In genomic region chr2:75997726-75998125, GRCm38 (mm10) we compare ENCODE assay signal across 15 mouse cellular contexts. TPM values are rescaled to one million over a fixed set of nuclear protein-coding genes. Genes with fewer than 3 reads are reported as not detected.
A peak's percentile ranks its signal among the peaks of the same experiment; 100 is the strongest.
DNase-seq lines count a peak whose midpoint lies in the region; ATAC-seq and TF ChIP-seq lines count a peak whose summit lies in the region.
"Had no signal": no experiment of that assay in that cellular context is flagged by ENCODE, and none has a peak within 500 bp of the region (broad histone marks: within the 10 kb centered on the region; RNA-seq: fewer than 3 reads in every experiment).

No protein-coding gene starts in this region.

- no peak for TF ChIP-seq EP300 in liver, postnatal 0 days (IDR thresholded peaks at IDR 0.05; ENCODE audit: low read depth)

- ATAC-seq in forebrain, embryonic 15.5 days (replicated peaks), result no peak
- no peak for ATAC-seq in forebrain, postnatal 0 days
- 0 out of 2 replicates have a peak, but pooled peaks have one; percentile 17 for ATAC-seq in liver, postnatal 0 days
- ATAC-seq in liver, embryonic 12.5 days, result no peak
- peak; percentile 81 for ATAC-seq in intestine, embryonic 16.5 days
- ATAC-seq: CD4-positive, CD25-positive, alpha-beta regulatory T cell, adult 4 months had no signal

- H3K27me3 ChIP-seq in forebrain, embryonic 15.5 days, result no peaks in the 10 kb centered on the region
- no peaks in the 10 kb centered on the region for H3K27me3 ChIP-seq in forebrain, postnatal 0 days (ENCODE audit: insufficient read depth, low read length)
- no peaks in the 10 kb centered on the region for H3K27me3 ChIP-seq in liver, postnatal 0 days (ENCODE audit: insufficient read depth, low read length)
- H3K27me3 ChIP-seq in liver, embryonic 12.5 days (replicated peaks), result 0 out of 2 replicates have a peak, but pooled peaks cover 3% of the 10 kb centered on the region
- no peaks in the 10 kb centered on the region for H3K27me3 ChIP-seq in intestine, embryonic 16.5 days (replicated peaks; ENCODE audit: control insufficient read depth, insufficient read depth, low read length)
- H3K27me3 ChIP-seq in limb, embryonic 10.5 days (ENCODE audit: low read depth, poor library complexity, severe bottlenecking), result 0 out of 2 replicates have a peak, but pooled peaks cover 12% of the 10 kb centered on the region
- H3K27me3 ChIP-seq: heart, embryonic 15.5 days; neural tube, embryonic 12.5 days had no signal

- H3K36me3 ChIP-seq in forebrain, embryonic 15.5 days, result no peaks in the 10 kb centered on the region
- H3K36me3 ChIP-seq in forebrain, postnatal 0 days (ENCODE audit: insufficient read depth), result no peaks in the 10 kb centered on the region
- H3K36me3 ChIP-seq in liver, postnatal 0 days (replicated peaks; ENCODE audit: insufficient read depth, low read length), result no peaks in the 10 kb centered on the region
- H3K36me3 ChIP-seq in liver, embryonic 12.5 days, result no peaks in the 10 kb centered on the region
- H3K36me3 ChIP-seq in intestine, embryonic 16.5 days (ENCODE audit: control insufficient read depth, insufficient read depth, low read length), result no peaks in the 10 kb centered on the region
- no peaks in the 10 kb centered on the region for H3K36me3 ChIP-seq in limb, embryonic 10.5 days
- H3K36me3 ChIP-seq: heart, embryonic 15.5 days; neural tube, embryonic 12.5 days had no signal

- 78% methylated on average over 12 of the region's 12 CpGs for WGBS in forebrain, embryonic 15.5 days
- 73% methylated on average over 12 of the region's 12 CpGs for WGBS in forebrain, postnatal 0 days
- 46% methylated on average over 12 of the region's 12 CpGs for WGBS in liver, postnatal 0 days (ENCODE audit: insufficient replicate concordance)
- 54% methylated on average over 12 of the region's 12 CpGs for WGBS in liver, embryonic 12.5 days (ENCODE audit: insufficient replicate concordance)
- 44% methylated on average over 12 of the region's 12 CpGs for WGBS in intestine, embryonic 16.5 days
- WGBS in limb, embryonic 10.5 days, result 33% methylated on average over 12 of the region's 12 CpGs

- H3K4me1 ChIP-seq in forebrain, embryonic 15.5 days, result peaks cover 23% of the 10 kb centered on the region
- no peaks in the 10 kb centered on the region for H3K4me1 ChIP-seq in forebrain, postnatal 0 days (ENCODE audit: insufficient read depth)
- peaks cover 7% of the 10 kb centered on the region; the same call in 1 of the 2 replicates for H3K4me1 ChIP-seq in liver, postnatal 0 days (ENCODE audit: insufficient read depth)
- peaks cover 7% of the 10 kb centered on the region; the same call in 1 of the 2 replicates for H3K4me1 ChIP-seq in liver, embryonic 12.5 days
- peaks cover 7% of the 10 kb centered on the region; the same call in 1 of the 2 replicates for H3K4me1 ChIP-seq in intestine, embryonic 16.5 days (ENCODE audit: control insufficient read depth, insufficient read depth, low read length)
- H3K4me1 ChIP-seq in limb, embryonic 10.5 days, result peaks cover 36% of the 10 kb centered on the region

- peak overlapping the region; percentile 79 for H3K27ac ChIP-seq in forebrain, embryonic 15.5 days (replicated peaks)
- H3K27ac ChIP-seq in forebrain, postnatal 0 days (ENCODE audit: low read depth, low read length), result no peak overlapping the region
- no peak overlapping the region for H3K27ac ChIP-seq in liver, postnatal 0 days (ENCODE audit: low read depth)
- no peak overlapping the region for H3K27ac ChIP-seq in liver, embryonic 12.5 days
- H3K27ac ChIP-seq in intestine, embryonic 16.5 days (ENCODE audit: low read length), result no peak overlapping the region
- H3K27ac ChIP-seq in limb, embryonic 10.5 days, result peak overlapping the region; percentile 4; the same call in 1 of the 2 replicates
- H3K27ac ChIP-seq: heart, embryonic 15.5 days; neural tube, embryonic 12.5 days; stomach, postnatal 0 days had no signal

- no peak overlapping the region for H3K4me3 ChIP-seq in forebrain, embryonic 15.5 days
- no peak overlapping the region for H3K4me3 ChIP-seq in forebrain, postnatal 0 days (ENCODE audit: low read depth, low read length)
- no peak overlapping the region for H3K4me3 ChIP-seq in liver, postnatal 0 days (ENCODE audit: low read depth, low read length)
- H3K4me3 ChIP-seq in liver, embryonic 12.5 days, result no peak overlapping the region
- H3K4me3 ChIP-seq in intestine, embryonic 16.5 days (ENCODE audit: low read length), result no peak overlapping the region
- no peak overlapping the region for H3K4me3 ChIP-seq in limb, embryonic 10.5 days
- H3K4me3 ChIP-seq: heart, embryonic 15.5 days; neural tube, embryonic 12.5 days had no signal

- H3K9me3 ChIP-seq in forebrain, embryonic 15.5 days, result no peaks in the 10 kb centered on the region
- no peaks in the 10 kb centered on the region for H3K9me3 ChIP-seq in forebrain, postnatal 0 days (ENCODE audit: low read length)
- H3K9me3 ChIP-seq in liver, postnatal 0 days (ENCODE audit: low read length), result no peaks in the 10 kb centered on the region
- no peaks in the 10 kb centered on the region for H3K9me3 ChIP-seq in liver, embryonic 12.5 days (replicated peaks)
- no peaks in the 10 kb centered on the region for H3K9me3 ChIP-seq in intestine, embryonic 16.5 days (ENCODE audit: control insufficient read depth, low read length)
- H3K9me3 ChIP-seq in limb, embryonic 10.5 days (replicated peaks), result no peaks in the 10 kb centered on the region
- H3K9me3 ChIP-seq: heart, embryonic 15.5 days; neural tube, embryonic 12.5 days had no signal

- TF ChIP-seq CTCF in forebrain, postnatal 0 days (IDR thresholded peaks at IDR 0.05; ENCODE audit: low read depth), result no peak
- TF ChIP-seq CTCF in liver, postnatal 0 days (IDR thresholded peaks at IDR 0.05; ENCODE audit: low read depth), result no peak

- H3K4me2 ChIP-seq in forebrain, embryonic 15.5 days (replicated peaks), result no peak overlapping the region
- no peak overlapping the region for H3K4me2 ChIP-seq in forebrain, postnatal 0 days (ENCODE audit: low read depth)
- H3K4me2 ChIP-seq in liver, postnatal 0 days (ENCODE audit: low read depth, low read length), result no peak overlapping the region
- H3K4me2 ChIP-seq in liver, embryonic 12.5 days, result no peak overlapping the region
- H3K4me2 ChIP-seq in intestine, embryonic 16.5 days (ENCODE audit: low read depth, low read length), result no peak overlapping the region
- H3K4me2 ChIP-seq: heart, embryonic 15.5 days; midbrain, embryonic 11.5 days; neural tube, embryonic 12.5 days had no signal

- DNase-seq in forebrain, postnatal 0 days, result no peak
- DNase-seq in liver, postnatal 0 days, result no peak
- no peak for DNase-seq in limb, embryonic 10.5 days (ENCODE audit: low spot score)
- no peak for DNase-seq in urinary bladder, adult 18-20 months (ENCODE audit: low spot score in 2 of 2)
- no peak for DNase-seq in right cerebral cortex, postnatal 14 days
- DNase-seq: right cerebral cortex, postnatal 25 days had no signal

- no peak overlapping the region for H3K9ac ChIP-seq in forebrain, embryonic 15.5 days (replicated peaks)
- no peak overlapping the region for H3K9ac ChIP-seq in forebrain, postnatal 0 days
- H3K9ac ChIP-seq in liver, postnatal 0 days (replicated peaks), result no peak overlapping the region
- no peak overlapping the region for H3K9ac ChIP-seq in liver, embryonic 12.5 days
- H3K9ac ChIP-seq in intestine, embryonic 16.5 days (ENCODE audit: low read depth, low read length), result no peak overlapping the region
- H3K9ac ChIP-seq: heart, embryonic 15.5 days; neural tube, embryonic 12.5 days had no signal

RNA-seq across cellular contexts. Expression of gene Ttc30a1, which starts 16.0 kb away (rescaled TPM):
- polyA plus RNA-seq in forebrain, embryonic 15.5 days (2015; fragmentation: Nextera tagmentation; extraction: Ambion mirVana), result 7.7 and 8.4 TPM in 2 replicates
- 10.8 and 10.9 TPM in 2 replicates for total RNA-seq in forebrain, postnatal 0 days (2014; rRNA removed)
- polyA plus RNA-seq in forebrain, postnatal 0 days (2015; fragmentation: Nextera tagmentation; extraction: Ambion mirVana), result 3.9 and 4.8 TPM in 2 replicates
- polyA plus RNA-seq in liver, postnatal 0 days (2015; fragmentation: Nextera tagmentation; extraction: Ambion mirVana), result 1.0 and 1.1 TPM in 2 replicates
- 2.2 and 2.3 TPM in 2 replicates for polyA plus RNA-seq in liver, embryonic 12.5 days (2016; fragmentation: Nextera tagmentation; extraction: Ambion mirVana)
- polyA plus RNA-seq in intestine, embryonic 16.5 days (2015; fragmentation: Nextera tagmentation; extraction: Ambion mirVana), result 5.1 and 5.2 TPM in 2 replicates
- 10.1 and 10.2 TPM in 2 replicates for polyA plus RNA-seq in limb, embryonic 10.5 days (2016; fragmentation: Nextera tagmentation; extraction: Ambion mirVana)

RNA-seq across cellular contexts. Expression of gene Ttc30a2, which starts 19.8 kb away (rescaled TPM):
- polyA plus RNA-seq in forebrain, embryonic 15.5 days (2015; fragmentation: Nextera tagmentation; extraction: Ambion mirVana), result 0.47 and 0.79 TPM in 2 replicates
- total RNA-seq in forebrain, postnatal 0 days (2014; rRNA removed), result 0.81 and 0.92 TPM in 2 replicates
- 0.21 and 0.24 TPM in 2 replicates for polyA plus RNA-seq in forebrain, postnatal 0 days (2015; fragmentation: Nextera tagmentation; extraction: Ambion mirVana)
- 0.22 and 0.26 TPM in 2 replicates for polyA plus RNA-seq in liver, postnatal 0 days (2015; fragmentation: Nextera tagmentation; extraction: Ambion mirVana)
- polyA plus RNA-seq in liver, embryonic 12.5 days (2016; fragmentation: Nextera tagmentation; extraction: Ambion mirVana), result 0.28 TPM in 1 of 2 replicates, not detected in the other
- 0.15 and 0.22 TPM in 2 replicates for polyA plus RNA-seq in intestine, embryonic 16.5 days (2015; fragmentation: Nextera tagmentation; extraction: Ambion mirVana)
- 0.11 and 0.85 TPM in 2 replicates for polyA plus RNA-seq in limb, embryonic 10.5 days (2016; fragmentation: Nextera tagmentation; extraction: Ambion mirVana)
- total RNA-seq: common myeloid progenitor, adult 5-6 weeks had no signal
- polyA plus RNA-seq: CD4-positive, CD25-positive, alpha-beta regulatory T cell, adult 4 months had no signal

RNA-seq across cellular contexts. Expression of gene Ttc30b, which starts 59.3 kb away (rescaled TPM):
- polyA plus RNA-seq in forebrain, embryonic 15.5 days (2015; fragmentation: Nextera tagmentation; extraction: Ambion mirVana), result 15.3 and 19.3 TPM in 2 replicates
- 27.2 and 27.4 TPM in 2 replicates for total RNA-seq in forebrain, postnatal 0 days (2014; rRNA removed)
- 17.8 and 20.6 TPM in 2 replicates for polyA plus RNA-seq in forebrain, postnatal 0 days (2015; fragmentation: Nextera tagmentation; extraction: Ambion mirVana)
- 1.5 and 1.6 TPM in 2 replicates for polyA plus RNA-seq in liver, postnatal 0 days (2015; fragmentation: Nextera tagmentation; extraction: Ambion mirVana)
- 0.81 and 1.9 TPM in 2 replicates for polyA plus RNA-seq in liver, embryonic 12.5 days (2016; fragmentation: Nextera tagmentation; extraction: Ambion mirVana)
- polyA plus RNA-seq in intestine, embryonic 16.5 days (2015; fragmentation: Nextera tagmentation; extraction: Ambion mirVana), result 8.2 and 8.3 TPM in 2 replicates
- polyA plus RNA-seq in limb, embryonic 10.5 days (2016; fragmentation: Nextera tagmentation; extraction: Ambion mirVana), result 4.1 and 6.0 TPM in 2 replicates

Comparison
In these comparisons a context has a peak if more than half of its experiments do, and no peak if none do; other contexts are left out.
1. ATAC-seq: peak in liver, postnatal 0 days (single experiment) and intestine, embryonic 16.5 days (single experiment); none in forebrain, embryonic 15.5 days (single experiment), forebrain, postnatal 0 days (single experiment) and liver, embryonic 12.5 days (single experiment).
2. H3K27ac ChIP-seq: peak in forebrain, embryonic 15.5 days (single experiment) and limb, embryonic 10.5 days (single experiment); none in forebrain, postnatal 0 days (single experiment), liver, postnatal 0 days (single experiment), liver, embryonic 12.5 days (single experiment) and intestine, embryonic 16.5 days (single experiment).